Mouse (Mus musculus) MEL-GATA-1-ER (cell line): ENCODE data around the gene C1qtnf7.

ENCODE experiments used
- DNase-seq: peaks from one replicate; pipeline ENCODE4 v3.0.0-alpha.2; 2012; ENCODE audit warnings: low read depth; ENCODE audit errors: extremely low read depth

Gene C1qtnf7

DNA sequence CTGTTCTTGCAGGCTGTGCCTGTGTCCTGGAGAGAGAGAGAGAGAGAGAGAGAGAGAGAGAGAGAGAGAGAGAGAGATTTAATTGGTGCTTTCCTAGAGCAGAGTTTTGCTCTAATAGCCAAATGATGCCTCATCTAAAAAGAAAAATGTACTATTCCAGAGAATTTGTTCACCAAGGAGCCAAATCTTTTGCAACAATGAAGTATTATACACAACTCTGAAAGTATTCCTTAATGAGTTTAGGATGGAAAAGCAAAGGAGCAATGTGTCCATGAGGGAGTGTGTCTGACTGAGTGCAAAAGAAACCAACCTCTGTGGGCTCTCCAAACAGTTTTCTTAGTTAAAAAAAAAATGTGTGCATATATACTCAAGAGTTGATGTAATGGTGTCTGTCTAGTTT lies 24.5 kb downstream of the C1qtnf7 start:
- no peak for DNase-seq

- no peak for DNase-seq
These were observed 26.2 kb downstream of the C1qtnf7 start for GRCm38 (mm10) chr5:43541492-43541891.

DNA sequence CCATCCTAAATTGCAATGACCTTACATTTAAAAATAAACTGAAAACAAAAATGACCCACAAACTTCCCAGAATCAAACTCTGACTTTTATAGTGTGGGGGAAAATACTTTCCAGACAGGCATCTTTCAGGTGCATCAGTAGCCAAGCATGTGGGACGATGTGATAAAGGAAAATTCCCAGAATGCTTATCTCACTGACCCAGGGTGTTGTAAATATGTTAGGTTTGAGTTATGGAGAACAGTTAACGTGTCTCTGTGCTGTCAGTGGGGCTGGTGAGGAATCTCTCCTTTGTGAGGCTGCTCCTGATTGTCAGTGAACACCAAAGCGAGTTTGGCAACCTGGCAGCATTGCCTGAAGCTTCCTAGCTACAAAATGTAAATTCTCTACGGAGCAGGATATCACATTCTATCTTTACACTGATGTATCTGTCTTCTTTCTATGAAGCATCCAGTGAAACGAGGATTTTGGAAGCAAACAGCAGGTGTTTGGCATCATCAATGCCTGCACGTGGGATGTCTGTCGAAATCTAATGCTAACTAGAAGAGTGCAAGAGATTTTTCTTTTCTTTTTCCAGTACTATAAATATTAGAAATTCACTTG lies 27.0 kb downstream of the C1qtnf7 start:
- DNase-seq, result no peak

- no peak for DNase-seq
These were observed 34.6 kb downstream of the C1qtnf7 start for GRCm38 (mm10) chr5:43549951-43550350.

- no peak for DNase-seq
These were observed 35.1 kb downstream of the C1qtnf7 start for GRCm38 (mm10) chr5:43550444-43550843.

DNA sequence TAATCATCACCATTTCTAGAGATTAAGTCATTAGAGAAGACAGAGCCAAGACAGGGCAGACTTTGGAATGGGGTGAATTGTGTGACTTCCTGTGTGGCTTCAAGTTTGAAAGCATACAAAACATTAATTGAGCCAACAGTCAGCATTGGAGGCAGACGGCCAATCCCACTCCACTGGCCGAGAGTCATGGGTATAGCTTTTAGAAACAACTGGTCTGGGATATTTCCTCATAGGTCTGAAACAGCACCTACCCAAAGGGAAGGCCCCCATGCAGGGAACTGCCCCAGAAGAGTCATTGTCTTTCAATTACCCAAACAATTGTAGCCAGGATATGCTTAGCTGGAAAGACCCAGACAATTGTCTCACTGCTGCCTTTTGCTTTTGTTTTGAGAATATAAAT lies 39.5 kb downstream of the C1qtnf7 start:
- DNase-seq, result no peak

DNA sequence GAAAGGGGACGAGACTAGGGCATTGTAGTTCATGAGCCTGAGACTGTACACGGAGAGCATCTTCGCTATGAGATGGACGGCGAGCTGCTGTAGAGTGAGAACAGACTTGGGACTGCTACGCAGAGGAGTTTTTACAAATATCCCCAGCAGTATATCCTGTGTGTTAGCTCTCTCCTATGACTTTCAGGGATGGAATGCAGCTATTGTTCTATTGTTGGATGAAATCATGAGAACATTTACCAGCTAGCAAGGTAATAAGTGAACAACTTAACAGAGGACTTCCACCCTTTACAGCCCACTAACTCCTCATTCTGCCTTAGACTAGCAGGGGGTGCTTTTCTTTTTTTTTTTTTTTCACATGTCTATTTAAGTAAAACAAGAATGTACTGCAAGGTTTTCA lies 40.1 kb downstream of the C1qtnf7 start:
- no peak for DNase-seq

DNA sequence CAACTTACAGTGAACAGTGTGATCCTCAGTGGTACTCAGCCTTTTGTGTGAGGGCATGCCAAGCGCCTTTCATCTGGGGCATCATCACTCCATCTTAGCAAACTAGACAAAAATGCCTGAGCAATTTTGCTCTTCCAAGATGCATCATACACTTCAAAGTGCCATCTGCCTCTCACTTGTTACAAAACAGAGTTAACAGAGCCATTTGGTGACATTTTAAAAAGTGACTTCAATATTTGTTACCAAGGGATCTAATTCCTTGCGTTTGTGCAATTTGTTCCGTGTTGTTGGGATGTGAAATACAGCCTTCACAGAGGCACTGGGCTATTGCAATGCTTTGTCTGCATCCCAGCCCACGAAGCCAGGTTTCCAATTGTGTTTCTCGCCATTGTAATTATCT lies 42.1 kb downstream of the C1qtnf7 start:
- no peak for DNase-seq

DNA sequence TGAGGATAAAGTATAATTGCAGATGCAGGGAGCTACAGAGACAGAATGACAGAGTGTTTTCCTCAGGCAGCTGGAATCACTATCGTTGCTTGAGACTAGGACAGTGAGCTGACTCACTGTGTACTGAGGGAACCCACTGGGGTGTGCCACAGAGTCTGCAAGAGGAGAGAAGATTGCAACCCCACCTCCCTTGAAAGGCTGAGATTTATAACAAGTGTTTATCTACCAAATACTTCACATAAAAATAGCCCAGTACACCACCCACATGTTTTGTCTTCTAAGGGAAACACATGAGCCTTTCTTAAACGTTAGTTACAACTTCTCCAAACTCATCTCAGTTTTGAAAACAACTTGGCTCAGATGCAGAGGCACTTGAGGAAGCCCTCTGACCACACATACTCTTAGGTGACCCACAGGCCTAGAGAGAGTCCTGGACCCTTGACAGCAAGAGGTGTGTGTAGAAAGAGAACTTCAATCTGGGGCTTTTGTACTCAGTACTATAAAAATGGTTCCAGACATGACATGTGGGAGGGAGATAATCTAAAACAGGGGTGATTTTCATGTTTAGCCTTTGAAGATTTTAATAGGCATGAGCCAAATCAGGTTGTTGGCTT lies 46.4 kb downstream of the C1qtnf7 start:
- no peak for DNase-seq

DNA sequence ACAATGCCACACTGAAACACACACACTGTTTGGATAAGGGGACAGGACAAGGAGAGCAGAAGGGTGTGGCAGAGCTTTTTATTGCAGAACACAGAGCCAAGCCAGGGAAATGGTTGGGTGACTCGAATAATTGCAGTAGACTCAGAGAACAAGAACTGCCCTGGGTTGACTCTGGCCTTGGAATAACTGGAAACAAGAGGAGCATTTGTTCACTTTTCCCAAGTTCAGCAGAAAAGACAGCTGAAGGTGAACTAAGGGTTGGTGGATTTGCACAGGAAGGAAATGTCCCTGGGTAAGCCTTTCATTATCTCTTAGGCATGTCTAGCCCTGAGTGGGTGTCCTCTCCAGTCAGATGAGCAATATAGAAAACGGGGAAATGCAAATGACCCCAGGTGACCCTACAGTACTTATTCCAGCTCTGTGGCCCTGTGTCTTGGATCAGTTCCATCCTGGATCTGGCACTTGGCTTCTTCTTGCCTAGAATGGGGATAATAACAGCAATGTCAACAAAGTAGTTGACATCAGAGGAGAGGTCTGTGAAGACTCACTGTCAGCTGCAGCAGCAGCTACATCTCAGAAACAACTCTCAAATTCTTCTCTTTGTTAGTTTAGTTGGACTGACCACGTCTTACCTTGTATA lies 54.5 kb downstream of the C1qtnf7 start:
- no peak for DNase-seq

DNA sequence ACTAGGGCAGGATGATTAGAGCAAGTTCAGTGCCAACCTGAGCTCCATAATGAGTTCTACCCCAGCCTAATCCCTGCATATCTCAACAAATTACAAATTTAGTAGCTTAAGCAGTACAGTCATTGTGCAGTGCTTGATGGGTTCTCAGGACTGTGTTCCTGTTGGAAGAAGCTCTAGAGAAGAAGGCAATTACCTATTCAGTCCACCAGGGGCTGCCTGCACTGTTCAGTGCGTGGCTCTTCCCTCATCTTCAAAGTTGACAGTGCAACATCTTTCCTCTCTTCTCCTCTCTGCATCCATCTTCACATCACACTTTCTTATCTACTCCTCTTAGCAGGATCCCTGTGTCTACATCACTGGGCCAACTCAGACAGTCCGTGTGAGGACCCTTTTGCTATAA lies 67.5 kb downstream of the C1qtnf7 start:
- DNase-seq, result no peak

GRCm38 (mm10) chr5:43583326-43584120 lies 68.2 kb downstream of the C1qtnf7 start:
- DNase-seq, result no peak

- DNase-seq, result no peak
These were observed 69.1 kb downstream of the C1qtnf7 start for GRCm38 (mm10) chr5:43584464-43584863.

GRCm38 (mm10) chr5:43585406-43586245 lies 70.3 kb downstream of the C1qtnf7 start:
- DNase-seq, result no peak

DNA sequence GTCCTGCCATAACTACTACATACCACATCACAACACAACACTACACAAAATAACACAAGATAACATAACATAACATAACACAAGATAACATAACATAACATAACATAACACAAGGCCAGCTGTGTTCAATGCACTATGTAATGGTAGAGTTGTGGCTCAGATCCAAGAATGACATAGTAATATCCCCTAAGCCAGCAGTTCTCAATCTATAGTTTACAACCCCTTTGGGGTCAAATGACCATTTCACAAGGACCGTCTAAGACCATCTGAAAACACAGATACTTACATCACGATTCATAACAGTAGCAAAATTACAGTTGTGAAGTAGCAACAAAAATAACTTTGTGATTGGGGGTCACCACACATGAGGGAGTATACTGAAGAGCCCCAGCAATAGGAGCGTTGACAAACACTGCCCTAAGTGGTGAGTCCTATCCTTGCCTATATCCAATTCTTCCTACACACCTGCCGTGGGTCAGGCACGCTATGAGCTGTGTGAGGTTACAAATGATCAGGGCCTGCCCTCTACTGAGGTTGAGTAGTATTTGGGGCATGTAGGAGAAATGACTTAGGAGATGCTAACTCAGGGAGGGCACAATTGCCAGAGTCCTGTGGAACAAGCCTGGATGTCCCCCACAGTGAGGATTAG lies 73.6 kb downstream of the C1qtnf7 start:
- DNase-seq, result no peak

GRCm38 (mm10) chr5:43589440-43589830 lies 74.1 kb downstream of the C1qtnf7 start:
- DNase-seq, result no peak

DNA sequence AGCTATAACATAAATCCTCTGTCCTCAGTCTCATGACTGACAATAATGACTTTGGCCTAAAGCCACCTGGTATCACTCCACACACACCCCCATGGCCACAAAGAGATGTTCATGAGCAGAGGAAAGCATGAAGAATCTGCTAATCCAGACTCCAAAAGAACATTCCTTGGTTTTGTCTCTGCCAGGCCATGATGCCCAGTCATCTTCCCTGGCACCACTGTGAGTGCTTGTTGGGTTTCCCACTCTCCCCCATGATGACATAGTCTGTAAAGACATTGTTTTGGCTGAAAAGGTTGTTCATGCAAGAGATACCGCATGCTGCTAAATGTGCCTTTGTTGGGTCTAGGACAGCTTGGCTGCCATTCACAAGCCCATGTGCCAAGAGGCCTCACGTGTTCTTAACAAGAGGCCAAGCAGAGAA lies 75.0 kb downstream of the C1qtnf7 start:
- no peak for DNase-seq

GRCm38 (mm10) chr5:43601601-43602000 lies 86.3 kb downstream of the C1qtnf7 start:
- no peak for DNase-seq

DNA sequence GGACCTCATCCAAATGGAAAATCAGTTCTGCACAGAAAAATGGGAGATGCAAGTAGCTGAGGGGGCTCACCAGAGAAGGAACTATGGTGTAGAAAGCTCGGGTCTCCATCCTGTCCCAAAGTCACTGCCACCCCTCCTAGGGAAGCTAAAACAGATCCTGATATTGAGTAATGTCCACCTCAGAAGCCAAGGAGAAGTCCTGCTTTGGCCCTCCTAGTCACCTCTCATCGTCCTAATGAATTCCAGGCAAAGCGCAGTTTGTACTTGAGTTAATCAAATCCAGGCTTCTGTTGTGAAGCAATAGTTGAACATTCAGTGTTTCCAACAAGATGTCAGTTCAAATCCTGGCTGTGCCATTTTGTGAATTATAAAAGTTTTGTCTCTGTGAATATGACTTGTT lies 87.2 kb downstream of the C1qtnf7 start:
- DNase-seq, result no peak

DNA sequence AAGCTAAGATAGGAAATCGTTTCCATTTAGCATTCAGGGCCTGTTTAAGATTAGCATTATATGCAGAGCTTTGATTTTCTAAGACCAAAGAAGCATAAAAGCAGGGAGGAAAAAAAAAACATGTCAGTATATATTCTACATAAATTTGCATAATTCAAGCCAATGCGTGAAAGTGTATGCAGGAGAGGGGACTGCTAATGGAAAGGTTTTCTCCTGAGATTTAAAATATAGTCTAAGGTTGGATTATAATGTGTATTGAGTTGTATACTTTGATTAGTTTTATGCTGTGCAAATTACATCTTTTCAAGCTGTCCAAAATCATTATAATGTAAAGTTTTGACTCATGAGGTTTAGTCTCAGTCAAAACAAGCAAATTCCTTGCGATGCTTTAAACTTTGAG lies 88.2 kb downstream of the C1qtnf7 start:
- no peak for DNase-seq

GRCm38 (mm10) chr5:43608073-43608472 lies 92.7 kb downstream of the C1qtnf7 start:
- no peak for DNase-seq
